Mouse (Mus musculus) liver, embryonic 12.5 days (tissue): ENCODE data around the gene Mfsd14b. TPM values are rescaled to one million over a fixed set of nuclear protein-coding genes. Genes with fewer than 3 reads are reported as not detected.

Experiments used
- ATAC-seq: fragments of 200-750 bp; cut with Nextera tagmentation; 2 replicates; pipeline ENCODE4 v1.8.0; 2017; ENCODE audit warnings: moderate number of reproducible peaks, mild to moderate bottlenecking, moderate library complexity
- H3K27ac ChIP-seq: fragments of 300-500 bp; sonication (generic); 2 replicates; pipeline ENCODE4 v1.5.1; 2016; ENCODE audit warnings: mild to moderate bottlenecking
- H3K27me3 ChIP-seq: fragments of 300-500 bp; sonication (generic); replicated peaks from 2 replicates; pipeline ENCODE4 v1.6.1; 2016; ENCODE audit warnings: mild to moderate bottlenecking, moderate library complexity
- H3K36me3 ChIP-seq: fragments of 300-500 bp; sonication (generic); 2 replicates; pipeline ENCODE4 v1.6.1; 2016; ENCODE audit warnings: mild to moderate bottlenecking, moderate library complexity
- H3K4me1 ChIP-seq: fragments of 300-500 bp; sonication (generic); 2 replicates; pipeline ENCODE4 v1.6.1; 2016
- H3K4me2 ChIP-seq: fragments of 300-500 bp; sonication (generic); 2 replicates; pipeline ENCODE4 v1.6.1; 2016; ENCODE audit warnings: mild to moderate bottlenecking, moderate library complexity
- H3K4me3 ChIP-seq: fragments of 300-500 bp; sonication (generic); 2 replicates; pipeline ENCODE4 v1.5.1; 2016; ENCODE audit warnings: mild to moderate bottlenecking, moderate library complexity
- H3K9ac ChIP-seq: fragments of 300-500 bp; sonication (generic); 2 replicates; pipeline ENCODE4 v1.6.1; 2016; ENCODE audit warnings: mild to moderate bottlenecking, moderate library complexity
- H3K9me3 ChIP-seq: fragments of 300-500 bp; sonication (generic); replicated peaks from 2 replicates; pipeline ENCODE4 v1.6.1; 2016; ENCODE audit warnings: mild to moderate bottlenecking, moderate library complexity
- WGBS: fragments of 180-500 bp; shearing (Covaris S2); methylation state at CpG from one replicate; pipeline ENCODE4 v1.1.7; 2016; ENCODE audit not compliant: insufficient replicate concordance; 5-methylcytosine and 5-hydroxymethylcytosine counted together
- polyA plus RNA-seq: library from polyadenylated mRNA; unstranded; fragments of >200 nt; fragmentation: Nextera tagmentation; extraction: Ambion mirVana; gene quantifications from 2 replicates; pipeline ENCODE4 v1.2.1, GENCODE M21; 2016

The Mfsd14b gene
- polyA plus RNA-seq, 1 experiment from 2014 or later: 54.8 TPM

- no peak overlapping the region for H3K9ac ChIP-seq
- 66% methylated on average over 2 of the region's 2 CpGs for WGBS
- ATAC-seq: no peak
Measured at GRCm38 (mm10) chr13:65069969-65070368, 42.8 kb downstream of the Mfsd14b start.

GRCm38 (mm10) chr13:65052660-65053059 is 60.1 kb downstream of the Mfsd14b start, which contains the start of gene Prss47:
Gene Prss47, minus strand, starts transcription at chr13:65052760.
- ATAC-seq: no peak
- Histone ChIP-seq H3K4me2 (no peak within 1 kb of the TSS), H3K4me1 (no peaks in the 10 kb centered on the region), H3K9ac (no peak within 1 kb of the TSS), H3K27ac (no peak within 1 kb of the TSS), H3K27me3 (no peaks in the 10 kb centered on the region), H3K4me3 (no peak within 1 kb of the TSS), H3K36me3 (no peaks in the 10 kb centered on the region), H3K9me3 (no peaks in the 10 kb centered on the region)
- WGBS: 71% methylated on average over 9 of the region's 9 CpGs

More at GRCm38 (mm10) chr13:65069969-65070368, 42.8 kb downstream of the Mfsd14b start:
- Histone ChIP-seq H3K27ac (no peak overlapping the region), H3K4me1 (no peaks in the 10 kb centered on the region), H3K9me3 (no peaks in the 10 kb centered on the region), H3K36me3 (peaks cover 57% of the 10 kb centered on the region), H3K27me3 (no peaks in the 10 kb centered on the region), H3K4me2 (no peak overlapping the region), H3K4me3 (no peak overlapping the region)

- Histone ChIP-seq H3K4me1 (no peaks in the 10 kb centered on the region), H3K27me3 (no peaks in the 10 kb centered on the region), H3K36me3 (no peaks in the 10 kb centered on the region), H3K9ac (no peak overlapping the region), H3K4me3 (no peak overlapping the region), H3K9me3 (no peaks in the 10 kb centered on the region), H3K27ac (no peak overlapping the region), H3K4me2 (no peak overlapping the region)
- ATAC-seq: no peak
- 50% methylated on average over 4 of the region's 4 CpGs for WGBS
Measured at GRCm38 (mm10) chr13:65035057-65035456, 77.7 kb downstream of the Mfsd14b start.

GRCm38 (mm10) chr13:65032758-65033157 is 80.0 kb downstream of the Mfsd14b start, which contains the start of gene Spata31d1c:
Gene Spata31d1c, plus strand, starts transcription at chr13:65033058.
- H3K27me3 ChIP-seq: no peaks in the 10 kb centered on the region
- H3K9me3 ChIP-seq: no peaks in the 10 kb centered on the region
- H3K4me3 ChIP-seq: no peak within 1 kb of the TSS
- no peaks in the 10 kb centered on the region for H3K36me3 ChIP-seq
- no peak within 1 kb of the TSS for H3K4me2 ChIP-seq
- no peak within 1 kb of the TSS for H3K27ac ChIP-seq
- no peak for ATAC-seq
- H3K9ac ChIP-seq: no peak within 1 kb of the TSS
- no peaks in the 10 kb centered on the region for H3K4me1 ChIP-seq

Other genes starting within 250 kb of the Mfsd14b start
- gene Cntnap3, start 209.0 kb downstream of the Mfsd14b start, polyA plus RNA-seq: 0.05 and 0.06 TPM in 2 replicates
- not detected in 2 replicates for gene Spata31, start 195.6 kb downstream of the Mfsd14b start, polyA plus RNA-seq
- not detected in 2 replicates for gene Spata31d1c, start 79.9 kb downstream of the Mfsd14b start, polyA plus RNA-seq
- not detected in 2 replicates for gene Prss47, start 60.2 kb downstream of the Mfsd14b start, polyA plus RNA-seq
- gene Olfr465-ps1, start 25.1 kb upstream of the Mfsd14b start, polyA plus RNA-seq: not detected in 2 replicates
- not detected in 2 replicates for gene Olfr466, start 37.3 kb upstream of the Mfsd14b start, polyA plus RNA-seq
- gene Nlrp4f, start 93.0 kb upstream of the Mfsd14b start, polyA plus RNA-seq: not detected in 2 replicates
- not detected in 2 replicates for gene Gm10775, start 146.6 kb upstream of the Mfsd14b start, polyA plus RNA-seq
- 6.0 and 6.4 TPM in 2 replicates for gene Zfp369, start 165.8 kb upstream of the Mfsd14b start, polyA plus RNA-seq